19 mouse cellular contexts compared by ENCODE assay signal in genomic region chr17:24142897-24143296, GRCm38 (mm10). TPM values are rescaled to one million over a fixed set of nuclear protein-coding genes. Genes with fewer than 3 reads are reported as not detected.
DNase-seq lines count a peak whose midpoint lies in the region; ATAC-seq and TF ChIP-seq lines count a peak whose summit lies in the region.
"Had no signal": no experiment of that assay in that cellular context is flagged by ENCODE, and none has a peak within 500 bp of the region (broad histone marks: within the 10 kb centered on the region; RNA-seq: fewer than 3 reads in every experiment).

No protein-coding gene starts in this region.

- no peaks in the 10 kb centered on the region for H3K36me3 ChIP-seq in forebrain, postnatal 0 days (ENCODE audit: insufficient read depth)
- H3K36me3 ChIP-seq in forebrain, embryonic 11.5 days (ENCODE audit: control insufficient read depth, insufficient read depth, low read length), result no peaks in the 10 kb centered on the region
- peaks cover 9% of the 10 kb centered on the region for H3K36me3 ChIP-seq in liver, embryonic 12.5 days
- no peaks in the 10 kb centered on the region for H3K36me3 ChIP-seq in liver, postnatal 0 days (replicated peaks; ENCODE audit: insufficient read depth, low read length)
- H3K36me3 ChIP-seq in midbrain, embryonic 15.5 days (replicated peaks), result no peaks in the 10 kb centered on the region
- no peaks in the 10 kb centered on the region for H3K36me3 ChIP-seq in midbrain, embryonic 10.5 days
- no peaks in the 10 kb centered on the region for H3K36me3 ChIP-seq in neural tube, embryonic 15.5 days
- H3K36me3 ChIP-seq: embryonic facial prominence, embryonic 15.5 days; heart, embryonic 13.5 days had no signal

- H3K4me2 ChIP-seq in forebrain, postnatal 0 days (ENCODE audit: low read depth), result 0 out of 2 replicates have a peak overlapping the region, but pooled peaks have one; percentile 60
- H3K4me2 ChIP-seq in forebrain, embryonic 11.5 days (ENCODE audit: low read depth, low read length, severe bottlenecking), result no peak overlapping the region
- peak overlapping the region; percentile 70 for H3K4me2 ChIP-seq in liver, embryonic 12.5 days
- no peak overlapping the region for H3K4me2 ChIP-seq in liver, postnatal 0 days (ENCODE audit: low read depth, low read length)
- 0 out of 2 replicates have a peak overlapping the region, but pooled peaks have one; percentile 67 for H3K4me2 ChIP-seq in midbrain, embryonic 15.5 days
- peak overlapping the region; percentile 70; the same call in 1 of the 2 replicates for H3K4me2 ChIP-seq in neural tube, embryonic 15.5 days

- no peak overlapping the region for H3K27ac ChIP-seq in forebrain, postnatal 0 days (ENCODE audit: low read depth, low read length)
- no peak overlapping the region for H3K27ac ChIP-seq in forebrain, embryonic 11.5 days (ENCODE audit: low read depth, low read length)
- no peak overlapping the region for H3K27ac ChIP-seq in liver, embryonic 12.5 days
- no peak overlapping the region for H3K27ac ChIP-seq in liver, postnatal 0 days (ENCODE audit: low read depth)
- H3K27ac ChIP-seq in midbrain, embryonic 15.5 days, result no peak overlapping the region
- no peak overlapping the region for H3K27ac ChIP-seq in midbrain, embryonic 10.5 days (replicated peaks)
- H3K27ac ChIP-seq in neural tube, embryonic 15.5 days (replicated peaks), result no peak overlapping the region
- H3K27ac ChIP-seq: embryonic facial prominence, embryonic 15.5 days; forebrain, embryonic 13.5 days; gastrocnemius, adult 2 months; heart, embryonic 13.5 days; hindbrain, embryonic 14.5 days had no signal

- no peak for DNase-seq in forebrain, postnatal 0 days
- no peak for DNase-seq in forebrain, embryonic 11.5 days (ENCODE audit: low spot score)
- no peak for DNase-seq in liver, postnatal 0 days
- no peak for DNase-seq in midbrain, embryonic 10.5 days (ENCODE audit: low spot score)
- DNase-seq: adrenal gland, postnatal 10 days; cerebellum, adult 11 months; cerebellum, adult 8-10 months; cerebellum, postnatal 14 days; embryo, embryonic 11 days; gastrocnemius, adult 2 months; gastrocnemius, postnatal 25 days; heart, postnatal 4 days had no signal

- H3K9me3 ChIP-seq in forebrain, postnatal 0 days (ENCODE audit: low read length), result no peaks in the 10 kb centered on the region
- no peaks in the 10 kb centered on the region for H3K9me3 ChIP-seq in forebrain, embryonic 11.5 days (ENCODE audit: control insufficient read depth, low read length)
- no peaks in the 10 kb centered on the region for H3K9me3 ChIP-seq in liver, embryonic 12.5 days (replicated peaks)
- H3K9me3 ChIP-seq in liver, postnatal 0 days (ENCODE audit: low read length), result no peaks in the 10 kb centered on the region
- H3K9me3 ChIP-seq in midbrain, embryonic 15.5 days, result no peaks in the 10 kb centered on the region
- no peaks in the 10 kb centered on the region for H3K9me3 ChIP-seq in midbrain, embryonic 10.5 days (replicated peaks)
- no peaks in the 10 kb centered on the region for H3K9me3 ChIP-seq in neural tube, embryonic 15.5 days (replicated peaks)
- H3K9me3 ChIP-seq: embryonic facial prominence, embryonic 15.5 days; forebrain, embryonic 13.5 days; heart, embryonic 13.5 days had no signal

- no peak overlapping the region for H3K9ac ChIP-seq in forebrain, postnatal 0 days
- no peak overlapping the region for H3K9ac ChIP-seq in forebrain, embryonic 11.5 days (ENCODE audit: low read length)
- H3K9ac ChIP-seq in liver, embryonic 12.5 days, result no peak overlapping the region
- no peak overlapping the region for H3K9ac ChIP-seq in liver, postnatal 0 days (replicated peaks)
- H3K9ac ChIP-seq in midbrain, embryonic 15.5 days, result no peak overlapping the region
- no peak overlapping the region for H3K9ac ChIP-seq in neural tube, embryonic 15.5 days (replicated peaks)
- H3K9ac ChIP-seq: embryonic facial prominence, embryonic 15.5 days had no signal

- no peak for ATAC-seq in forebrain, postnatal 0 days
- no peak for ATAC-seq in forebrain, embryonic 11.5 days (replicated peaks; ENCODE audit: low FRiP score)
- no peak for ATAC-seq in liver, embryonic 12.5 days
- ATAC-seq in liver, postnatal 0 days, result no peak
- ATAC-seq in midbrain, embryonic 15.5 days (replicated peaks), result no peak
- ATAC-seq in neural tube, embryonic 15.5 days (ENCODE audit: low FRiP score), result no peak
- ATAC-seq: forebrain, embryonic 13.5 days had no signal

- no peak overlapping the region for H3K4me3 ChIP-seq in forebrain, postnatal 0 days (ENCODE audit: low read depth, low read length)
- H3K4me3 ChIP-seq in forebrain, embryonic 11.5 days (ENCODE audit: low read depth, low read length), result no peak overlapping the region
- no peak overlapping the region for H3K4me3 ChIP-seq in liver, embryonic 12.5 days
- H3K4me3 ChIP-seq in liver, postnatal 0 days (ENCODE audit: low read depth, low read length), result no peak overlapping the region
- H3K4me3 ChIP-seq in midbrain, embryonic 15.5 days, result no peak overlapping the region
- no peak overlapping the region for H3K4me3 ChIP-seq in midbrain, embryonic 10.5 days
- H3K4me3 ChIP-seq in neural tube, embryonic 15.5 days (replicated peaks), result 0 out of 2 replicates have a peak overlapping the region, but pooled peaks have one; percentile 95

- no peaks in the 10 kb centered on the region for H3K27me3 ChIP-seq in forebrain, postnatal 0 days (ENCODE audit: insufficient read depth, low read length)
- no peaks in the 10 kb centered on the region for H3K27me3 ChIP-seq in forebrain, embryonic 11.5 days (ENCODE audit: control insufficient read depth, insufficient read depth, low read length)
- H3K27me3 ChIP-seq in liver, embryonic 12.5 days (replicated peaks), result no peaks in the 10 kb centered on the region
- H3K27me3 ChIP-seq in liver, postnatal 0 days (ENCODE audit: insufficient read depth, low read length), result no peaks in the 10 kb centered on the region
- H3K27me3 ChIP-seq in midbrain, embryonic 15.5 days (replicated peaks), result no peaks in the 10 kb centered on the region
- no peaks in the 10 kb centered on the region for H3K27me3 ChIP-seq in midbrain, embryonic 10.5 days (ENCODE audit: low read depth, poor library complexity, severe bottlenecking)
- H3K27me3 ChIP-seq in neural tube, embryonic 15.5 days (replicated peaks), result no peaks in the 10 kb centered on the region
- H3K27me3 ChIP-seq: embryonic facial prominence, embryonic 15.5 days; forebrain, embryonic 13.5 days; heart, embryonic 13.5 days had no signal

- no peak for TF ChIP-seq EP300 in liver, postnatal 0 days (IDR thresholded peaks at IDR 0.05; ENCODE audit: low read depth)

- 53% methylated on average over 2 of the region's 2 CpGs for WGBS in forebrain, postnatal 0 days
- WGBS in forebrain, embryonic 11.5 days, result 44% methylated on average over 2 of the region's 2 CpGs
- WGBS in liver, embryonic 12.5 days (ENCODE audit: insufficient replicate concordance), result 58% methylated on average over 2 of the region's 2 CpGs
- WGBS in liver, postnatal 0 days (ENCODE audit: insufficient replicate concordance), result 58% methylated on average over 2 of the region's 2 CpGs
- WGBS in midbrain, embryonic 15.5 days, result 40% methylated on average over 2 of the region's 2 CpGs
- 56% methylated on average over 2 of the region's 2 CpGs for WGBS in midbrain, embryonic 10.5 days
- 39% methylated on average over 2 of the region's 2 CpGs for WGBS in neural tube, embryonic 15.5 days

- H3K4me1 ChIP-seq in forebrain, postnatal 0 days (ENCODE audit: insufficient read depth), result peaks cover 19% of the 10 kb centered on the region
- H3K4me1 ChIP-seq in forebrain, embryonic 11.5 days (replicated peaks; ENCODE audit: control insufficient read depth, insufficient read depth, low read length), result peaks cover 10% of the 10 kb centered on the region
- H3K4me1 ChIP-seq in liver, embryonic 12.5 days, result peaks cover 35% of the 10 kb centered on the region
- peaks cover 23% of the 10 kb centered on the region for H3K4me1 ChIP-seq in liver, postnatal 0 days (ENCODE audit: insufficient read depth)
- H3K4me1 ChIP-seq in midbrain, embryonic 15.5 days, result peaks cover 29% of the 10 kb centered on the region
- peaks cover 25% of the 10 kb centered on the region for H3K4me1 ChIP-seq in midbrain, embryonic 10.5 days
- peaks cover 30% of the 10 kb centered on the region for H3K4me1 ChIP-seq in neural tube, embryonic 15.5 days

- TF ChIP-seq CTCF in forebrain, postnatal 0 days (IDR thresholded peaks at IDR 0.05; ENCODE audit: low read depth), result no peak
- TF ChIP-seq CTCF in liver, postnatal 0 days (IDR thresholded peaks at IDR 0.05; ENCODE audit: low read depth), result no peak

RNA-seq across cellular contexts. Expression of gene Pdpk1, which starts 7.8 kb away (rescaled TPM):
- 50.9 and 55.8 TPM in 2 replicates for total RNA-seq in forebrain, postnatal 0 days (2014; rRNA removed)
- 33.8 and 59.0 TPM in 2 replicates for polyA plus RNA-seq in forebrain, postnatal 0 days (2015; fragmentation: Nextera tagmentation; extraction: Ambion mirVana)
- polyA plus RNA-seq in forebrain, embryonic 11.5 days (2014; fragmentation: Nextera tagmentation; extraction: Ambion mirVana), result 46.6 and 47.5 TPM in 2 replicates
- polyA plus RNA-seq in liver, embryonic 12.5 days (2016; fragmentation: Nextera tagmentation; extraction: Ambion mirVana), result 31.4 and 34.9 TPM in 2 replicates
- 19.3 and 20.5 TPM in 2 replicates for polyA plus RNA-seq in liver, postnatal 0 days (2015; fragmentation: Nextera tagmentation; extraction: Ambion mirVana)
- polyA plus RNA-seq in midbrain, embryonic 15.5 days (2015; fragmentation: Nextera tagmentation; extraction: Ambion mirVana), result 69.8 and 75.5 TPM in 2 replicates
- 31.5 and 37.9 TPM in 2 replicates for polyA plus RNA-seq in midbrain, embryonic 10.5 days (2016; fragmentation: Nextera tagmentation; extraction: Ambion mirVana)
- 63.9 and 68.9 TPM in 2 replicates for polyA plus RNA-seq in neural tube, embryonic 15.5 days (2015; fragmentation: Nextera tagmentation; extraction: Ambion mirVana)

RNA-seq across cellular contexts. Expression of gene Amdhd2, which starts 20.7 kb away (rescaled TPM):
- total RNA-seq in forebrain, postnatal 0 days (2014; rRNA removed), result 37.9 and 47.6 TPM in 2 replicates
- polyA plus RNA-seq in forebrain, postnatal 0 days (2015; fragmentation: Nextera tagmentation; extraction: Ambion mirVana), result 34.5 and 35.4 TPM in 2 replicates
- polyA plus RNA-seq in forebrain, embryonic 11.5 days (2014; fragmentation: Nextera tagmentation; extraction: Ambion mirVana), result 29.5 and 34.7 TPM in 2 replicates
- 20.9 and 22.7 TPM in 2 replicates for polyA plus RNA-seq in liver, embryonic 12.5 days (2016; fragmentation: Nextera tagmentation; extraction: Ambion mirVana)
- polyA plus RNA-seq in liver, postnatal 0 days (2015; fragmentation: Nextera tagmentation; extraction: Ambion mirVana), result 18.5 and 20.0 TPM in 2 replicates
- polyA plus RNA-seq in midbrain, embryonic 15.5 days (2015; fragmentation: Nextera tagmentation; extraction: Ambion mirVana), result 32.1 and 39.6 TPM in 2 replicates
- polyA plus RNA-seq in midbrain, embryonic 10.5 days (2016; fragmentation: Nextera tagmentation; extraction: Ambion mirVana), result 42.4 and 44.8 TPM in 2 replicates
- 35.7 and 37.8 TPM in 2 replicates for polyA plus RNA-seq in neural tube, embryonic 15.5 days (2015; fragmentation: Nextera tagmentation; extraction: Ambion mirVana)

RNA-seq across cellular contexts. Expression of gene Atp6v0c, which starts 26.6 kb away (rescaled TPM):
- total RNA-seq in forebrain, postnatal 0 days (2014; rRNA removed), result 386 and 489 TPM in 2 replicates
- polyA plus RNA-seq in forebrain, postnatal 0 days (2015; fragmentation: Nextera tagmentation; extraction: Ambion mirVana), result 1,891 and 2,006 TPM in 2 replicates
- 394 and 453 TPM in 2 replicates for polyA plus RNA-seq in forebrain, embryonic 11.5 days (2014; fragmentation: Nextera tagmentation; extraction: Ambion mirVana)
- polyA plus RNA-seq in liver, embryonic 12.5 days (2016; fragmentation: Nextera tagmentation; extraction: Ambion mirVana), result 371 and 388 TPM in 2 replicates
- polyA plus RNA-seq in liver, postnatal 0 days (2015; fragmentation: Nextera tagmentation; extraction: Ambion mirVana), result 422 and 445 TPM in 2 replicates
- 1,357 and 1,392 TPM in 2 replicates for polyA plus RNA-seq in midbrain, embryonic 15.5 days (2015; fragmentation: Nextera tagmentation; extraction: Ambion mirVana)
- polyA plus RNA-seq in midbrain, embryonic 10.5 days (2016; fragmentation: Nextera tagmentation; extraction: Ambion mirVana), result 467 and 491 TPM in 2 replicates
- polyA plus RNA-seq in neural tube, embryonic 15.5 days (2015; fragmentation: Nextera tagmentation; extraction: Ambion mirVana), result 1,457 and 1,659 TPM in 2 replicates

Comparison
In these comparisons a context has a peak if more than half of its experiments do, and no peak if none do; other contexts are left out.
1. H3K4me2 ChIP-seq: peak in forebrain, postnatal 0 days (single experiment), liver, embryonic 12.5 days (single experiment), midbrain, embryonic 15.5 days (single experiment) and neural tube, embryonic 15.5 days (single experiment); none in forebrain, embryonic 11.5 days (single experiment) and liver, postnatal 0 days (single experiment).